ENCODE assay signal across 8 mouse cellular contexts in genomic region chr11:76456897-76457296, GRCm38 (mm10). TPM values are rescaled to one million over a fixed set of nuclear protein-coding genes. Genes with fewer than 3 reads are reported as not detected.
DNase-seq lines count a peak whose midpoint lies in the region; ATAC-seq lines count a peak whose summit lies in the region.

No protein-coding gene starts in this region.

- ATAC-seq in heart, embryonic 13.5 days (ENCODE audit: extremely low read depth, insufficient number of reproducible peaks, low FRiP score, low TSS enrichment): no peak

- no peak overlapping the region for H3K27ac ChIP-seq in heart, embryonic 13.5 days (replicated peaks)
- peak overlapping the region; percentile 73 for H3K27ac ChIP-seq in limb, embryonic 10.5 days

- no peak overlapping the region for H3K4me2 ChIP-seq in heart, embryonic 13.5 days

- 82% methylated on average over 10 of the region's 10 CpGs for WGBS in heart, embryonic 13.5 days
- WGBS in limb, embryonic 10.5 days: 86% methylated on average over 10 of the region's 10 CpGs

- no peak overlapping the region for H3K4me3 ChIP-seq in heart, embryonic 13.5 days
- no peak overlapping the region for H3K4me3 ChIP-seq in limb, embryonic 10.5 days

- no peaks in the 10 kb centered on the region for H3K9me3 ChIP-seq in heart, embryonic 13.5 days
- H3K9me3 ChIP-seq in limb, embryonic 10.5 days (replicated peaks): no peaks in the 10 kb centered on the region

- peaks cover 13% of the 10 kb centered on the region for H3K4me1 ChIP-seq in heart, embryonic 13.5 days
- peaks cover 25% of the 10 kb centered on the region for H3K4me1 ChIP-seq in limb, embryonic 10.5 days

- peaks cover 73% of the 10 kb centered on the region for H3K36me3 ChIP-seq in heart, embryonic 13.5 days
- H3K36me3 ChIP-seq in limb, embryonic 10.5 days: peaks cover 84% of the 10 kb centered on the region

- no peak for DNase-seq in heart, adult 9 months (ENCODE audit: low spot score in 2 of 2)
- peak; percentile 42 for DNase-seq in retina, postnatal 1 day
- DNase-seq in retina, embryonic 14.5 days (ENCODE audit: low spot score): no peak
- no peak for DNase-seq in limb, embryonic 10.5 days (ENCODE audit: low spot score)
- peak; percentile 34 for DNase-seq in thymus, postnatal 25 days
- DNase-seq in MN1 (ENCODE audit: low spot score): no peak
- DNase-seq in c-Kit-positive CD71-positive TER-119-positive erythroid progenitor cells, embryonic 14.5 days (ENCODE audit: low spot score): no peak

- H3K9ac ChIP-seq in heart, embryonic 13.5 days: 0 out of 2 replicates have a peak overlapping the region, but pooled peaks have one; percentile 33

- no peaks in the 10 kb centered on the region for H3K27me3 ChIP-seq in heart, embryonic 13.5 days (replicated peaks)
- H3K27me3 ChIP-seq in limb, embryonic 10.5 days (ENCODE audit: low read depth, poor library complexity, severe bottlenecking): no peaks in the 10 kb centered on the region

RNA-seq across cellular contexts. Expression of gene Timm22, which starts 50.1 kb away (rescaled TPM):
- 78.6 and 92.4 TPM in 2 replicates for polyA plus RNA-seq in heart, embryonic 13.5 days (2015; fragmentation: Nextera tagmentation; extraction: Ambion mirVana)
- polyA plus RNA-seq in limb, embryonic 10.5 days (2016; fragmentation: Nextera tagmentation; extraction: Ambion mirVana): 144 and 147 TPM in 2 replicates

RNA-seq across cellular contexts. Expression of gene Nxn, which starts 58.0 kb away (rescaled TPM):
- polyA plus RNA-seq in heart, embryonic 13.5 days (2015; fragmentation: Nextera tagmentation; extraction: Ambion mirVana): 23.2 and 23.6 TPM in 2 replicates
- 53.3 and 55.7 TPM in 2 replicates for polyA plus RNA-seq in limb, embryonic 10.5 days (2016; fragmentation: Nextera tagmentation; extraction: Ambion mirVana)

Comparison
In these comparisons a context has a peak if more than half of its experiments do, and no peak if none do; other contexts are left out.
1. DNase-seq: peak in retina, postnatal 1 day (single experiment) and thymus, postnatal 25 days (single experiment); none in heart, adult 9 months (0 of 2), retina, embryonic 14.5 days (single experiment), limb, embryonic 10.5 days (single experiment), MN1 (single experiment) and c-Kit-positive CD71-positive TER-119-positive erythroid progenitor cells, embryonic 14.5 days (single experiment).